ENCODE assay signal across 12 mouse cellular contexts in genomic region chr1:75442811-75443210, GRCm38 (mm10). TPM values are rescaled to one million over a fixed set of nuclear protein-coding genes. Genes with fewer than 3 reads are reported as not detected.
DNase-seq lines count a peak whose midpoint lies in the region; ATAC-seq lines count a peak whose summit lies in the region.
"Had no signal": no experiment of that assay in that cellular context is flagged by ENCODE, and none has a peak within 500 bp of the region (broad histone marks: within the 10 kb centered on the region; RNA-seq: fewer than 3 reads in every experiment).

No protein-coding gene starts in this region.

- H3K4me3 ChIP-seq in hindbrain, embryonic 12.5 days: no peak overlapping the region
- no peak overlapping the region for H3K4me3 ChIP-seq in midbrain, embryonic 16.5 days (ENCODE audit: low read depth, low read length)
- H3K4me3 ChIP-seq: embryonic facial prominence, embryonic 13.5 days; stomach, embryonic 15.5 days had no signal

- peak; percentile 80 to 86 for DNase-seq in cerebellum, postnatal 10 days
- no peak for DNase-seq in urinary bladder, postnatal 36 days (ENCODE audit: low spot score in 2 of 2)
- no peak for DNase-seq in T-cell, adult 2 months (ENCODE audit: low spot score)
- DNase-seq: gastrocnemius, postnatal 14 days; heart, postnatal 14 days; kidney, adult 8-10 months had no signal

- peaks cover 7% of the 10 kb centered on the region; the same call in 1 of the 2 replicates for H3K36me3 ChIP-seq in hindbrain, embryonic 12.5 days
- H3K36me3 ChIP-seq in midbrain, embryonic 16.5 days (ENCODE audit: control insufficient read depth, insufficient read depth, low read length): no peaks in the 10 kb centered on the region

- peak overlapping the region; percentile 45; the same call in 1 of the 2 replicates for H3K9ac ChIP-seq in hindbrain, embryonic 12.5 days
- no peak overlapping the region; the same call in 1 of the 2 replicates for H3K9ac ChIP-seq in midbrain, embryonic 16.5 days (ENCODE audit: low read depth, low read length)
- H3K9ac ChIP-seq: stomach, embryonic 15.5 days had no signal

- ATAC-seq in cerebellum, adult (ENCODE audit: insufficient number of reproducible peaks, low FRiP score, low TSS enrichment): peak; percentile 57
- ATAC-seq in hindbrain, embryonic 12.5 days (ENCODE audit: low FRiP score): peak; percentile 1; the same call in 1 of the 2 replicates
- ATAC-seq in midbrain, embryonic 16.5 days: no peak
- no peak for ATAC-seq in megakaryocyte-erythroid progenitor cell, adult 5-6 weeks (replicated peaks; ENCODE audit: low FRiP score, low TSS enrichment, poor library complexity, severe bottlenecking)

- peak overlapping the region; percentile 3; the same call in 1 of the 2 replicates for H3K4me2 ChIP-seq in hindbrain, embryonic 12.5 days (replicated peaks)
- no peak overlapping the region for H3K4me2 ChIP-seq in midbrain, embryonic 16.5 days (ENCODE audit: low read length)
- H3K4me2 ChIP-seq: embryonic facial prominence, embryonic 13.5 days; stomach, embryonic 15.5 days had no signal

- peak overlapping the region; percentile 92 for H3K27ac ChIP-seq in hindbrain, embryonic 12.5 days
- peak overlapping the region; percentile 81 for H3K27ac ChIP-seq in midbrain, embryonic 16.5 days (ENCODE audit: low read length)
- H3K27ac ChIP-seq: stomach, embryonic 15.5 days had no signal

- H3K9me3 ChIP-seq in hindbrain, embryonic 12.5 days (replicated peaks): no peaks in the 10 kb centered on the region
- no peaks in the 10 kb centered on the region for H3K9me3 ChIP-seq in midbrain, embryonic 16.5 days (replicated peaks; ENCODE audit: control insufficient read depth, low read length, poor library complexity, severe bottlenecking)
- H3K9me3 ChIP-seq: embryonic facial prominence, embryonic 13.5 days; stomach, embryonic 15.5 days had no signal

- 29% methylated on average over 8 of the region's 8 CpGs for WGBS in hindbrain, embryonic 12.5 days
- WGBS in midbrain, embryonic 16.5 days: 13% methylated on average over 8 of the region's 8 CpGs

- peaks cover 16% of the 10 kb centered on the region for H3K27me3 ChIP-seq in hindbrain, embryonic 12.5 days
- no peaks in the 10 kb centered on the region for H3K27me3 ChIP-seq in midbrain, embryonic 16.5 days (ENCODE audit: control insufficient read depth, insufficient read depth, low read depth, low read length)

- peaks cover 72% of the 10 kb centered on the region for H3K4me1 ChIP-seq in hindbrain, embryonic 12.5 days
- H3K4me1 ChIP-seq in midbrain, embryonic 16.5 days (ENCODE audit: control insufficient read depth, insufficient read depth, low read length): peaks cover 49% of the 10 kb centered on the region

RNA-seq across cellular contexts. Expression of gene Gmppa, which starts 7.1 kb away (rescaled TPM):
- 73.1 and 74.1 TPM in 2 replicates for polyA plus RNA-seq in hindbrain, embryonic 12.5 days (2016; fragmentation: Nextera tagmentation; extraction: Ambion mirVana)
- 79.7 and 81.3 TPM in 2 replicates for polyA plus RNA-seq in midbrain, embryonic 16.5 days (2015; fragmentation: Nextera tagmentation; extraction: Ambion mirVana)
- total RNA-seq in megakaryocyte-erythroid progenitor cell, adult 5-6 weeks (2014; fragmentation: Nextera tagmentation): 70.3 and 92.5 TPM in 2 replicates
- total RNA-seq in megakaryocyte-erythroid progenitor cell, adult 5-6 weeks (2017): 35.0 and 52.6 TPM in 2 replicates

RNA-seq across cellular contexts. Expression of gene Asic4, which starts 7.4 kb away (rescaled TPM):
- 18.3 and 19.0 TPM in 2 replicates for polyA plus RNA-seq in hindbrain, embryonic 12.5 days (2016; fragmentation: Nextera tagmentation; extraction: Ambion mirVana)
- polyA plus RNA-seq in midbrain, embryonic 16.5 days (2015; fragmentation: Nextera tagmentation; extraction: Ambion mirVana): 45.4 and 54.8 TPM in 2 replicates
- total RNA-seq in megakaryocyte-erythroid progenitor cell, adult 5-6 weeks (2014; fragmentation: Nextera tagmentation): not detected in 2 replicates
- not detected in 2 replicates for total RNA-seq in megakaryocyte-erythroid progenitor cell, adult 5-6 weeks (2017)
- total RNA-seq: gastrocnemius, postnatal 14 days; heart, postnatal 14 days had no signal

RNA-seq across cellular contexts. Expression of gene Chpf, which starts 36.3 kb away (rescaled TPM):
- 39.2 and 41.5 TPM in 2 replicates for polyA plus RNA-seq in hindbrain, embryonic 12.5 days (2016; fragmentation: Nextera tagmentation; extraction: Ambion mirVana)
- polyA plus RNA-seq in midbrain, embryonic 16.5 days (2015; fragmentation: Nextera tagmentation; extraction: Ambion mirVana): 34.8 and 37.5 TPM in 2 replicates
- 3.1 and 4.0 TPM in 2 replicates for total RNA-seq in megakaryocyte-erythroid progenitor cell, adult 5-6 weeks (2014; fragmentation: Nextera tagmentation)
- total RNA-seq in megakaryocyte-erythroid progenitor cell, adult 5-6 weeks (2017): 0.15 and 1.2 TPM in 2 replicates

RNA-seq across cellular contexts. Expression of gene Tmem198, which starts 36.5 kb away (rescaled TPM):
- polyA plus RNA-seq in hindbrain, embryonic 12.5 days (2016; fragmentation: Nextera tagmentation; extraction: Ambion mirVana): 25.3 and 25.7 TPM in 2 replicates
- polyA plus RNA-seq in midbrain, embryonic 16.5 days (2015; fragmentation: Nextera tagmentation; extraction: Ambion mirVana): 52.0 and 56.7 TPM in 2 replicates
- total RNA-seq in megakaryocyte-erythroid progenitor cell, adult 5-6 weeks (2014; fragmentation: Nextera tagmentation): 0.49 TPM in 1 of 2 replicates, not detected in the other
- not detected in 2 replicates for total RNA-seq in megakaryocyte-erythroid progenitor cell, adult 5-6 weeks (2017)

Comparison
In these comparisons a context has a peak if more than half of its experiments do, and no peak if none do; other contexts are left out.
1. ATAC-seq: peak in cerebellum, adult (single experiment) and hindbrain, embryonic 12.5 days (single experiment); none in midbrain, embryonic 16.5 days (single experiment) and megakaryocyte-erythroid progenitor cell, adult 5-6 weeks (single experiment).
2. DNase-seq: peak in cerebellum, postnatal 10 days (2 of 2); none in urinary bladder, postnatal 36 days (0 of 2) and T-cell, adult 2 months (single experiment).